Mouse (Mus musculus) heart, postnatal 0 days (tissue): Measurements from ENCODE around the gene Acsm5.

ENCODE experiments used
- CTCF ChIP-seq: IDR thresholded peaks from 2 replicates; pipeline ENCODE4 v1.5.1; 2016; ENCODE audit warnings: antibody characterized with exemption, control low read depth, low read depth
- EP300 ChIP-seq: IDR thresholded peaks from 2 replicates; pipeline ENCODE4 v1.6.1; 2016; ENCODE audit warnings: antibody characterized with exemption, low read depth

- TF ChIP-seq CTCF (no peak), EP300 (no peak)
Observed at GRCm38 (mm10) chr7:119560452-119560835, 41.2 kb downstream of the Acsm5 start.
